Mouse (Mus musculus): ENCODE data around the gene Pnpla6.
"Not testable (repeated sequence)": the region's sequence is repeated elsewhere in the genome, so short reads cannot be mapped to it uniquely, and the experiment has no call there.

Pnpla6 gene

GRCm38 (mm10) chr8:3576211-3576960, 61.2 kb downstream of the Pnpla6 start:
- DNase-seq: no peak

GRCm38 (mm10) chr8:3579390-3580364, 64.5 kb downstream of the Pnpla6 start:
- no peak for DNase-seq

- DNase-seq: not testable (repeated sequence)
Observed at GRCm38 (mm10) chr8:3581961-3582360, 66.8 kb downstream of the Pnpla6 start.

GRCm38 (mm10) chr8:3586452-3586851, 71.3 kb downstream of the Pnpla6 start:
- DNase-seq: no peak

- DNase-seq: no peak
Observed at GRCm38 (mm10) chr8:3586993-3587390, 71.8 kb downstream of the Pnpla6 start, which contains the start of gene Camsap3. TSS of gene Camsap3 (plus strand) at chr8:3587293.

GRCm38 (mm10) chr8:3587391-3588257, 72.4 kb downstream of the Pnpla6 start:
- peak; percentile 76 to 84 for DNase-seq

- peak in 1 of 2 experiments; percentile 44 for DNase-seq
Observed at GRCm38 (mm10) chr8:3588258-3588633, 73.1 kb downstream of the Pnpla6 start.

GRCm38 (mm10) chr8:3593470-3593869, 78.3 kb downstream of the Pnpla6 start:
- peak in 1 of 2 experiments; percentile 36 for DNase-seq

All from cerebellum, adult 18-20 months (tissue).